Mouse (Mus musculus) hindbrain, embryonic 11.5 days (tissue): Measurements from ENCODE around the gene Pip4k2a. TPM values are rescaled to one million over a fixed set of nuclear protein-coding genes. Genes with fewer than 3 reads are reported as not detected.

Experiments used
- ATAC-seq: fragments of 200-750 bp; cut with Nextera tagmentation; 2 replicates; pipeline ENCODE4 v1.8.0; 2017; ENCODE audit warnings: mild to moderate bottlenecking, moderate TSS enrichment, moderate library complexity; ENCODE audit not compliant: low FRiP score
- DNase-seq: peaks from one replicate; pipeline ENCODE4 v3.0.0-alpha.2; 2015; ENCODE audit warnings: low spot score
- H3K27ac ChIP-seq: fragments of 300-500 bp; sonication (generic); 2 replicates; pipeline ENCODE4 v1.5.1; 2014; ENCODE audit warnings: mild to moderate bottlenecking, low read depth, low read length
- H3K27me3 ChIP-seq: fragments of 300-500 bp; sonication (generic); 2 replicates; pipeline ENCODE4 v1.6.1; 2014; ENCODE audit warnings: mild to moderate bottlenecking, low read length, moderate library complexity, mixed read lengths; ENCODE audit not compliant: control insufficient read depth, insufficient read depth
- H3K36me3 ChIP-seq: fragments of 300-500 bp; sonication (generic); 2 replicates; pipeline ENCODE4 v1.6.1; 2014; ENCODE audit warnings: mild to moderate bottlenecking, low read length, moderate library complexity, mixed read lengths; ENCODE audit not compliant: control insufficient read depth, insufficient read depth
- H3K4me1 ChIP-seq: fragments of 300-500 bp; sonication (generic); replicated peaks from 2 replicates; pipeline ENCODE4 v1.6.1; 2014; ENCODE audit warnings: low read length, mixed read lengths; ENCODE audit not compliant: control insufficient read depth, insufficient read depth
- H3K4me2 ChIP-seq: fragments of 300-500 bp; sonication (generic); replicated peaks from 2 replicates; pipeline ENCODE4 v1.6.1; 2014; ENCODE audit warnings: mild to moderate bottlenecking, low read depth, low read length
- H3K4me3 ChIP-seq: fragments of 300-500 bp; sonication (generic); 2 replicates; pipeline ENCODE4 v1.5.1; 2014; ENCODE audit warnings: low read depth, low read length
- H3K9ac ChIP-seq: fragments of 300-500 bp; sonication (generic); 2 replicates; pipeline ENCODE4 v1.6.1; 2014; ENCODE audit warnings: low read depth, low read length
- H3K9me3 ChIP-seq: fragments of 300-500 bp; sonication (generic); 2 replicates; pipeline ENCODE4 v1.6.1; 2016; ENCODE audit warnings: low read length; ENCODE audit not compliant: control insufficient read depth
- WGBS: fragments of 180-500 bp; shearing (Covaris S2); extraction: QIAGEN DNeasy Blood & Tissue Kit; methylation state at CpG from one replicate; pipeline ENCODE4 v1.1.7; 2014; 5-methylcytosine and 5-hydroxymethylcytosine counted together
- polyA plus RNA-seq: library from polyadenylated mRNA; unstranded; fragments of >200 nt; fragmentation: Nextera tagmentation; extraction: Ambion mirVana; gene quantifications from 2 replicates; pipeline ENCODE4 v1.2.1, GENCODE M21; 2014

Pip4k2a gene
- polyA plus RNA-seq, 1 experiment from 2014 or later, result 10.8 TPM

GRCm38 (mm10) chr2:18911251-18911934, 86.5 kb downstream of the Pip4k2a start:
- 94% methylated on average over 6 of the region's 6 CpGs for WGBS
- Histone ChIP-seq H3K27ac (no peak overlapping the region), H3K4me2 (no peak overlapping the region), H3K36me3 (no peaks in the 10 kb centered on the region), H3K9ac (no peak overlapping the region), H3K27me3 (no peaks in the 10 kb centered on the region), H3K9me3 (no peaks in the 10 kb centered on the region), H3K4me3 (no peak overlapping the region), H3K4me1 (no peaks in the 10 kb centered on the region)
- ATAC-seq (no peak), DNase-seq (no peak)

- Histone ChIP-seq H3K27ac (no peak overlapping the region), H3K9me3 (no peaks in the 10 kb centered on the region), H3K4me3 (no peak overlapping the region), H3K36me3 (no peaks in the 10 kb centered on the region), H3K27me3 (no peaks in the 10 kb centered on the region), H3K9ac (no peak overlapping the region), H3K4me2 (no peak overlapping the region), H3K4me1 (no peaks in the 10 kb centered on the region)
- no peak for DNase-seq
- no peak for ATAC-seq
- WGBS, result 84% methylated on average over 6 of the region's 6 CpGs
Measured at GRCm38 (mm10) chr2:18910209-18910608, 87.7 kb downstream of the Pip4k2a start.

- no peak overlapping the region for H3K4me2 ChIP-seq
- ATAC-seq, result no peak
- no peak overlapping the region for H3K27ac ChIP-seq
- 88% methylated on average over 6 of the region's 6 CpGs for WGBS
- no peaks in the 10 kb centered on the region for H3K4me1 ChIP-seq
- H3K36me3 ChIP-seq, result no peaks in the 10 kb centered on the region
- no peak overlapping the region for H3K4me3 ChIP-seq
- no peaks in the 10 kb centered on the region for H3K9me3 ChIP-seq
- no peak for DNase-seq
- no peaks in the 10 kb centered on the region for H3K27me3 ChIP-seq
- no peak overlapping the region for H3K9ac ChIP-seq
Measured at GRCm38 (mm10) chr2:18909713-18910112, 88.2 kb downstream of the Pip4k2a start.

- ATAC-seq (no peak), DNase-seq (no peak)
- Histone ChIP-seq H3K4me1 (no peaks in the 10 kb centered on the region), H3K4me3 (no peak overlapping the region), H3K27me3 (no peaks in the 10 kb centered on the region), H3K36me3 (no peaks in the 10 kb centered on the region), H3K27ac (no peak overlapping the region), H3K4me2 (no peak overlapping the region), H3K9me3 (no peaks in the 10 kb centered on the region), H3K9ac (no peak overlapping the region)
- 61% methylated on average over 8 of the region's 8 CpGs for WGBS
Measured at GRCm38 (mm10) chr2:18907269-18907668, 90.7 kb downstream of the Pip4k2a start.

GRCm38 (mm10) chr2:18906421-18907084, 91.4 kb downstream of the Pip4k2a start:
- H3K4me2 ChIP-seq, result no peak overlapping the region
- no peak overlapping the region for H3K4me3 ChIP-seq
- no peaks in the 10 kb centered on the region for H3K27me3 ChIP-seq
- H3K9me3 ChIP-seq, result no peaks in the 10 kb centered on the region
- ATAC-seq, result peak; percentile 65
- H3K9ac ChIP-seq, result no peak overlapping the region
- 39% methylated on average over 2 of the region's 2 CpGs for WGBS
- DNase-seq, result no peak
- no peaks in the 10 kb centered on the region for H3K36me3 ChIP-seq
- no peak overlapping the region for H3K27ac ChIP-seq
- H3K4me1 ChIP-seq, result no peaks in the 10 kb centered on the region

GRCm38 (mm10) chr2:18903301-18904068, 94.4 kb downstream of the Pip4k2a start:
- WGBS, result 85% methylated on average over 9 of the region's 9 CpGs
- Histone ChIP-seq H3K27ac (no peak overlapping the region), H3K27me3 (no peaks in the 10 kb centered on the region), H3K36me3 (no peaks in the 10 kb centered on the region), H3K4me3 (no peak overlapping the region), H3K4me2 (no peak overlapping the region), H3K9me3 (no peaks in the 10 kb centered on the region), H3K9ac (no peak overlapping the region), H3K4me1 (no peaks in the 10 kb centered on the region)
- DNase-seq, result no peak
- no peak for ATAC-seq

GRCm38 (mm10) chr2:18901133-18901532, 96.8 kb downstream of the Pip4k2a start:
- no peak overlapping the region for H3K4me3 ChIP-seq
- no peaks in the 10 kb centered on the region for H3K36me3 ChIP-seq
- no peak for ATAC-seq
- no peaks in the 10 kb centered on the region for H3K27me3 ChIP-seq
- no peak overlapping the region for H3K27ac ChIP-seq
- H3K4me2 ChIP-seq, result no peak overlapping the region
- no peak for DNase-seq
- H3K9ac ChIP-seq, result no peak overlapping the region
- H3K9me3 ChIP-seq, result no peaks in the 10 kb centered on the region
- whole genome bisulfite sequencing, result 93% methylated on average over 4 of the region's 4 CpGs
- no peaks in the 10 kb centered on the region for H3K4me1 ChIP-seq

- DNase-seq, result no peak
- ATAC-seq, result no peak
- Histone ChIP-seq H3K9me3 (no peaks in the 10 kb centered on the region), H3K4me2 (no peak overlapping the region), H3K9ac (no peak overlapping the region), H3K36me3 (no peaks in the 10 kb centered on the region), H3K27me3 (no peaks in the 10 kb centered on the region), H3K27ac (no peak overlapping the region), H3K4me3 (no peak overlapping the region), H3K4me1 (no peaks in the 10 kb centered on the region)
- WGBS, result 98% methylated on average over 2 of the region's 2 CpGs
Measured at GRCm38 (mm10) chr2:18900635-18901034, 97.3 kb downstream of the Pip4k2a start.
